Mouse (Mus musculus): Measurements from ENCODE around the gene Klhl8. TPM values are rescaled to one million over a fixed set of nuclear protein-coding genes. Genes with fewer than 3 reads are reported as not detected.

Klhl8 gene
- 1.2 TPM for polyA plus RNA-seq (2017; shearing (Covaris generic))

GRCm38 (mm10) chr5:103910748-103911409, at the start of gene Klhl8:
Gene Klhl8 (minus strand): TSS chr5:103911259.

Other genes starting within 250 kb of the Klhl8 start
- gene Aff1, start 218.9 kb downstream of the Klhl8 start, polyA plus RNA-seq (2017; shearing (Covaris generic)) = 28.6 TPM
- gene Hsd17b13, start 66.2 kb upstream of the Klhl8 start, polyA plus RNA-seq (2017; shearing (Covaris generic)) = 0.16 TPM
- 5.8 TPM for gene Hsd17b11, start 110.7 kb upstream of the Klhl8 start, polyA plus RNA-seq (2017; shearing (Covaris generic))
- gene Nudt9, start 135.0 kb upstream of the Klhl8 start, polyA plus RNA-seq (2017; shearing (Covaris generic)) = 17.0 TPM
- not detected for gene Gm17660, start 166.3 kb upstream of the Klhl8 start, polyA plus RNA-seq (2017; shearing (Covaris generic))
- gene Sparcl1, start 202.5 kb upstream of the Klhl8 start, polyA plus RNA-seq (2017; shearing (Covaris generic)) = not detected